Mouse (Mus musculus) adrenal gland, adult 2 months (tissue): ENCODE data around the gene Rnf222. TPM values are rescaled to one million over a fixed set of nuclear protein-coding genes. Genes with fewer than 3 reads are reported as not detected.
"Not testable (repeated sequence)": the region's sequence is repeated elsewhere in the genome, so short reads cannot be mapped to it uniquely, and the experiment has no call there.

Source experiments
- DNase-seq: peaks from one replicate; pipeline ENCODE4 v3.0.0; 2021
- polyA plus RNA-seq: library from polyadenylated mRNA; depleted of rRNA; stranded (reverse); fragments of >200 nt; gene quantifications from 2 replicates; pipeline ENCODE4 v1.2.3, GENCODE M21; 2012; rRNA removed
- total RNA-seq, 2 experiments: library from RNA; stranded (reverse); gene quantifications; 2 replicates each; pipeline ENCODE4 v1.2.3; 2021

Rnf222 gene
- total and polyA plus RNA-seq, 3 experiments = 0.09 to 0.39 TPM; not detected in 1

DNA sequence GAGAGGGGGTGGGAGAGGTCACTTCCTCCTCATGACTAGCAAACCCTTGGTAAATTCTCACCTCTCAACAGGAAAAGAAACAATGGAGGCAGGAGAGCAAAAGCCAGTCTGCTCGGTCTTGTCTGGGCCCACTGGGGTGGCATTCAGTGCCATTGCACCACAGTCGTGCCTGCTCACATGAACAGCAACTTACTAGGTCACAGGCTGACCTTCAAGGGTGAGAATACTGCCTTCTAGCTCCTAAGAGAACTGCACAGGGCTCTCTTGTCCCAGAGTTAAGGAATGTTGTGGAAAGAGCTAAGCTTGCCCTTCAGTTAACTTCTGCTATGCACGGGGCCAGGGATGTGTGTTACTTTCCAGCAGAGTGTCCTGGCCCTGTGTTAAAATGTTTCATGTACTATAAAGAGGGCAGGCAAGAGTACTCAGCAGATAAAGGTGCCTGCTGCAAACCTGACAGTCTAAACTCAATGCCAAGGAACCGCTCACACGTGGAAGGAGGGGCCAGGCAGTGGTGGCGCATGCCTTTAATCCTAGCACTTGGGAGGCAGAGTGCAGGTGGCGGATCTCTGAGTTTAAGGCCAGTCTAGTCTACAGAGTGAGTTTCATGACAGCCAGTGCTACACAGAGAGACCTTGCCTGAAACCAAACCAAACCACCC is 20.6 kb downstream of the Rnf222 start:
- DNase-seq = peak; percentile 16

DNA sequence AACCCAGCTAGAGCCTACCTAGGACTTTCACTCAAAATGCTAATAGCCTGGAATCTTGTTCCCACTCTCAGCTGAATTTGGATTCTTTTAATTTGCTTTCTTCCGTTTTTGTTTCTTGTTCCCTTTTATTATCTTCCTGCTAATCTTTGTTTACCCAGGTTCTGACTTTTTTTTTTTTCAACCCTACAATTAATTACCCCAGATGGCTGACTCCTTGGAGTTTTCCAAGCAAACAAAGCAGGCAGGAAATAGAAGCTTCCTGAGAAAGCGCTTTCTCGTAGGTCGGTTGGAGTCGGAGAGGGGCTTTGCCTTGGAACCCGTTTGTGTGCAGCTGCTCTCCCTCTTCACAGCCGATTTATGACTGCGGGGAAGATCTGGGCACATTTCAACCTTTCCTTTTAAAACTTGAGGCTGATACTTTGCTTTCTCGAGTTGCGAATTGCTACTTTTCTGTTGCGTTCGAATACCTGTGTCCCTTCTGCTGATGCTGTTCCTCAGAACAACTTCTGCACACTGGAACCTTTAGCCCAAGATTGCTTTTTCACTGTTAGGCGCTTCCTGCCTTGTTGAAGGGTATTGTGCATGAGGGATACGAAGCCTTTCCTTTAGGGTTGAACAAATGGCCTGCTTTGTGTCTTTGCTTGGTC is 23.3 kb downstream of the Rnf222 start:
- no peak for DNase-seq

DNA sequence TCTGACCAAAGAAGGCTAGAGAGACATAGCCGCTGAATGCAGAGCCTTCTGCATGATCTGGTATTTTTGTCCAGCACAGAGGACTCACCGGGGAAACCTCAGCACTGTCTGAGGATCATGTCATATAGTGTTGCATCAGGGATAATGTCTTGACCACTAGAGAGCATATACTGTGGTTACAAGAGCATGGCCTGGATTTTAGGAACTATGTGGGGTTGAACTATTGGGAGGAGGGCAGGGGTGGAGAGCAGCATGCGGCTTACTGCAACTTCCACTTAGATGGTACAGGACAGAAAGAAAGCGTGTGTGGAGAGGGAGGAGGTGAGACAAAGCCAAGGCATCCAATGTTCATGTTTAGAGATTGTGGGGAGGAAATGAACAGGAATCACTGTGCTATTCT is 26.2 kb downstream of the Rnf222 start:
- DNase-seq = no peak

DNA sequence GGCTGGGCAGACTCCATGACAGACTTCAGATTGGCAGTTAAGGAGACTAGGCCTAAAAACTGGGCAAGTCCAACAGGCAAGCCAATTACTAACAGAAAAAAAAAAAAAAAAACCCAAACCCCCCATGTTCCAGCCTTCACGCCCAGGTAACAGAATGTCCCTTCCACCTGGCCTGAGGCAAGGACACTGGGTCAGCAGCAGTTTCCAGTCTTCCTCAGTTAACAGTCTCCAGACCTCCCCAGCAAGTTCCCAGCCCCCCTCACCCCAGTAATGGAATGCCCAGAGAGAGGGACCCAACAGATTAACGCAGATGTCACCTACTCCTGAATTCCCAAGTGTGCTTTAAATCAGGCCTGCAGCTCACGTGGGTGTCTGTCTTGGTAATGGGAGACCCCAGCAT is 34.8 kb downstream of the Rnf222 start:
- no peak for DNase-seq

DNA sequence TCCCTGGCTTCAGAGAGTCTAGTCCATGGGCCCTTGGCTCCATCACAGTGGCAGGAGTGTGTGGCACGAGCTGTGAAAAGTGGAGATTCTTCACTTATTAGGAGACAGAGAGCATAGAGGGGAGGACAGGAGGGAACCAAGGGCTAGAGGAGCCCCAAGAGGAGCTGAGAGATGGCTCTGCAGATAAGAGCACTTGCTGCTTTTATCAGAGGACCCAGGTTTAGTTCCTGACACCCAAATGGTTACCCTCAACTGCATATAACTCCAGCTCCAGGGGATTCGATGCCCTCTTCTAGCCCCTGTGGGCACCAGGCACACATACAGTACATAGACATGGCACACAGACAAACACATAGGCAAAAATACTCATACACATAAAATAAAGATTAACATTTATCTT is 36.4 kb downstream of the Rnf222 start:
- no peak for DNase-seq

DNA sequence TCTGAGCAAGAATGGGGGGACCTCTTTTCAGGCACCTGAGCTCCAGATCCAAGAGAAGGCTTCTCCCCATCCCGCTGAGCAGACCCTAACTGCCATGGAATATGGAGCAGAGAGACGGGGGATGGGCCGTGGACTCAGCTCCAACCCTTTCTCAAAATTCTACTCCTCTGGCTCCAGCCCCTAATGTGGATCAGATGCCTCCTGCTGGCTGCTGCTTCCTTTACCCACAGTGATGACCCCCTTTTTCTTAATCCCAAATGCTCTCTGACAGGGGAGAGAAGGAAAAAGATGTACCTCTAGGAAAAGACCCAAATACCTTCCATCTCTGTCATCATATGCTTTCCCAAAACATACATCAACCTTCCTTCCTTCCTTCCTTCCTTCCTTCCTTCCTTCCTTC is 38.6 kb downstream of the Rnf222 start, which contains the start of gene Odf4:
Odf4 (minus strand) TSS at position 101 of the 400 bp plus-strand sequence.
- DNase-seq = no peak

DNA sequence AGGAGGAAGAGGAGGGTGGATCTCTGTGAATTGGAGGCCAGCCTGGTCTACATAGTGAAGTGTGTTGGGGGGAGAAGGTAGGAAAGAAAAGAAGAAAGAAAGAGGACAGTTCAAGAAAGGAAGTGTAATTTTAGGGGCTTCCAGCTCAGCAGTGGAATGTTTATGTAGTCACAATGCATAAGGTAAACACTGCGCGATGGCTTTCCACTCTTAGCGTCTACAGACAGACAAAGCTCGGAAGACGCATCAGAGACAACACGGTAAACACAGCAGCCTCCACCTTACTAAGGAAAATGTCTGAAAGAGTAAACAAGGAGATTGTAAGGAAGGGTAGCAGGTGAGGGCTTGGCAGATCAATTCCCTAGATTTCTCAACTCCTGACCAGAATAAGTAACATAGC is 41.6 kb downstream of the Rnf222 start:
- no peak for DNase-seq

DNA sequence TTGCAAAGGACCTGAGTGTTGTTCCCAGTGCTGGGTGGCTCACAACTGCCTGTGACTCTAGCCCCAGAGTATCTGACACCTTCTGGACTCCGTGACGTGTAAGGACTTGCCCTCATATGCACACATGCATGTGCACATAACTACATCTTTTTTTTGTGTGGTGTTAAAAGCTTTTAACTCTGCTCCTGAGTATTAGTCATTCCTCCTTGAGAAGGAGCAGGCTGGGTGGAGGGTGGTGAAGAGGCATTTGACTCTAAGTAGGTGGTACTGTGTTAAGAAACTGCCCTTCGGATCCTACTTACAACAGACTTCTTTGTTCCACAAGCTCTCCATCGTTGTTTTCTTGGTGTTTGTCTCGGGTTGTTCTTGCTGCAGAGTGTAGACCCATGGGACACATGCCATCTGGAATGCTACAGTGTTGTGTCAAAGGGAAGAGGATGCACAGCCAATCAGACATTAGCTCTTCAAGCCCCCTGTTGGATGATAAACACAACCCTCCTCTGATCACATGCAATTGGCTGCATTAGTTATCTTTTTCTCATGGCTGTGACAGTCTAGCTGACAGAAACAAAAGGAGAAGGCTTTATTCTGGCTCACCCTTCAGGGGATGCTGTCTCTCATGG is 45.6 kb downstream of the Rnf222 start:
- no peak for DNase-seq

DNA sequence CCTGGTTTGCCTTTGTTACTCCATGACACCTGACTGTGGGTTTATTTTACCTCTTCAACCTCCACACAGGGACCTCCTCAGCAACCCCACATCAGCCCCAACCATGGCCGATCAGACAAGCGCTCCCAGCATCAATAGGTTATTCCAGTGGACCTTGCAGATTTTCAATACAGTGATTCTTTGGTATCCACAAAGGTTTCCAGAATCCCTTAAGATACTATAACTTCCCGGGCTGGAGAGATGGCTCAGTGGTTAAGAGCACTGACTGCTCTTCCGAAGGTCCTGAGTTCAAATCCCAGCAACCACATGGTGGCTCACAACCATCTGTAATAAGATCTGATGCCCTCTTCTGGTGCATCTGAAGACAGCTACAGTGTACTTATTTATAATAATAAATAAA is 48.6 kb downstream of the Rnf222 start:
- not testable (repeated sequence) for DNase-seq

DNA sequence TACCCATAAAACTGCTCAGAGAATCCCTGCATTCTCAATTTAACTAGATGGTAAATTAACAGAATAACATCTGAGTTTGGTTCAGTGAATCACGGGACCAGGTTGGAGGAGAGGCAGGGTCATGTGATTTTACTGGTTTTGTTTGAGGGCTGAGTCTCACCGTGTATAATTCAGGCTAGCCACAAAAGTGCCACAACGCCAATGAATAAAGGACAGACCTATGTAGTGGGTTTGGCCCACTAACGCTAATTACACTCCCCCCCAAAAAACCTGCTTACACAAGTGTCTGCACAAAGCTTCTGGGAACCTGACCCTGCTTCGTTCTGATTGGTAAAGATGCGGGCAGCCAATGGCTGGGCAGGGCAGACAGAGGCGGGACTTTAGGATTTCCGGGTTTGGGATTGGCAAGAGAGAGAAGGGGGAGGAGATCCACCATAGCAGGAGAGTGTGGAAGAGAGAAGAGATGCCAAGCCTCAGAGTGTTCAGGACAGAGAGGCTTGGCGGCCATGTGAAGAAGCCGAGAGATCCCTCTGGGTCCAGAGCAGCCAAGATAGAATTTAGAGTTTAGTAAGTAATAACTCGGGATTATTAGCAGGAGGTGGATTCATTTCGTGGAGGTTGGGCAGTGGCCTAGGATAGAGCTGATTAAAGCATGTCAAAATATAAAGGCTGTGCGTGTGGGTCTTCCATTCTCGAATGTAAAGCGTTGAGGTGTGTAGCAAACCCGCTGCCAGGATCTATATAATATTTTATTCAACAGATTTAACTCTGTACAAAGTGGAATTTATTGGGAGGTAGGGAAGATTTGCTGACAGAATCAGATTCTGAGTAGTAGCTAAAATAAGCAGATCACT is 51.3 kb downstream of the Rnf222 start:
- DNase-seq = peak; percentile 93

DNA sequence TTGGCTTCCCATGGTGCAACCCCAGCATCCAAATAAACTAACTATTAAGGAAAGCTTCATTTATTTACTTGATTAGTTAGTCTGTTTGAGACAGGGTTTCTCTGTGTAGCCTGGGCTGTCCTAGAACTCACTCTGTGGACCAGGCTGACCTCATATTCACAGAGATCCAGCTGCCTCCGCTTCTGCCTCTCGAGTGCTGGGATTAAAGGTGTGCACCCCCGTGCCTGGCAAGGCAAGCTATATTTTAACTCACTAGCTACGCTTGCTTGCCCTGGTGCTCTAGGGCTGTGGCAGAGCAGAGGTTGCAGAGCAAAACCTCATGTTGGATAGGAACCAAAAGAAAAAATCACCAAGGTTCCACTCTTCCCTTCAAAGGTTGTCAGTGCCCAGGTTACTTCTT is 52.2 kb downstream of the Rnf222 start:
- no peak for DNase-seq

DNA sequence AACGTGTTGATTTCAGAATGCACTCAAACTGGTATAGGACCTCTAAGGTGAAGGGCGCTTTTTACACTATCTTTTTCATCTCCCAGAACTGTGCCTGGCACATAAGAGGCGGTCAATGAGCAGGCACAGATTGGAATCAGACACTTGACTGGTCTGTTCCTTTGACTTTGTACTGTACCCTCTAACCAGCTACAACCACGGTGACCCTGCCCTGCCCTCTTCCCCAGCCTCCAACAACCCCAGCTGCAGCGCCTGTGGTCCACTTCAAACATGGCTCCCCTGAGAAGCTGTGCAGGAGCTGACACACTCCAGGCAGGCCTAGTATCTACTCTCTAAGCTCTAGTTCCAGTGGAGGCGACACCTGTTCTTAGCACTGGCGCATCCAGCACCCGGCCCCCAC is 54.4 kb downstream of the Rnf222 start:
- DNase-seq = no peak

DNA sequence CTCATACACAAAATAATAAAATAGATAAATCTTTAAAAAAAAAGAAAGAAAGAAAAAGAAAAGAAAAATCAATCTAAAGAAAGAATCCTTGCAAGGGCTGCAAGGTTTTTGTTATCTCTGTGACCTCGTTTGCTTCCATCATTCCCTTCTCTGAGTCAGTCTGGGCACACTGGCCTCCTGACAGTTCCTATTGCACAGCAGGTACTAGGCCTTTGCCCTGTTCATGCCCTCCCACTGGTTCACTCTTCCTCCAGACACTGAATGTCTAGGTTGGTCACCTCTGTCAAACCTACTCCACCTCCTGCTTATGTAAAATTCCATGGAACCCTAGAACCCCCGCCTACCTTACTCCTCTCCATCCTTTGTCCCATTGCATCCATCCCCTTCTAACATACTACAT is 56.9 kb downstream of the Rnf222 start:
- DNase-seq = peak; percentile 54

Other genes starting within 250 kb of the Rnf222 start
- 10 to 100 TPM; 31.8 to 43.8 TPM for gene Myh10, start 197.0 kb upstream of the Rnf222 start, total RNA-seq
- 9.4 and 10.1 TPM in 2 replicates for gene Myh10, start 197.0 kb upstream of the Rnf222 start, polyA plus RNA-seq
- gene Ndel1, start 16.7 kb upstream of the Rnf222 start, total RNA-seq = 10 to 100 TPM; 60.6 to 98.0 TPM
- gene Ndel1, start 16.7 kb upstream of the Rnf222 start, polyA plus RNA-seq = 156 and 186 TPM in 2 replicates
- gene Rpl26, start 13.0 kb downstream of the Rnf222 start, total RNA-seq = 1,000 to 10,000 TPM; 1,114 to 1,327 TPM
- 146 and 179 TPM in 2 replicates for gene Rpl26, start 13.0 kb downstream of the Rnf222 start, polyA plus RNA-seq
- gene Odf4, start 38.5 kb downstream of the Rnf222 start, total RNA-seq = not detected
- gene Odf4, start 38.5 kb downstream of the Rnf222 start, polyA plus RNA-seq = not detected in 2 replicates
- gene Arhgef15, start 68.9 kb downstream of the Rnf222 start, total RNA-seq = 10 to 100 TPM; 15.2 to 21.6 TPM
- 133 and 183 TPM in 2 replicates for gene Arhgef15, start 68.9 kb downstream of the Rnf222 start, polyA plus RNA-seq
- 10 to 100 TPM; 40.4 to 45.9 TPM for gene Slc25a35, start 79.6 kb downstream of the Rnf222 start, total RNA-seq
- 61.3 and 78.3 TPM in 2 replicates for gene Slc25a35, start 79.6 kb downstream of the Rnf222 start, polyA plus RNA-seq
- gene Rangrf, start 86.6 kb downstream of the Rnf222 start, total RNA-seq = 10 to 100 TPM; 13.5 to 31.2 TPM
- gene Rangrf, start 86.6 kb downstream of the Rnf222 start, polyA plus RNA-seq = 16.9 and 17.8 TPM in 2 replicates
- 10 to 100 TPM; 23.7 to 28.6 TPM for gene Pfas, start 119.9 kb downstream of the Rnf222 start, total RNA-seq
- 14.5 and 16.7 TPM in 2 replicates for gene Pfas, start 119.9 kb downstream of the Rnf222 start, polyA plus RNA-seq
- 10 to 100 TPM; 21.8 to 26.6 TPM for gene Ctc1, start 127.4 kb downstream of the Rnf222 start, total RNA-seq
- 37.8 and 39.7 TPM in 2 replicates for gene Ctc1, start 127.4 kb downstream of the Rnf222 start, polyA plus RNA-seq
- gene Aurkb, start 157.1 kb downstream of the Rnf222 start, total RNA-seq = 1 to 10 TPM; 1.7 to 2.8 TPM
- 10.8 and 11.2 TPM in 2 replicates for gene Aurkb, start 157.1 kb downstream of the Rnf222 start, polyA plus RNA-seq
- 10 to 100 TPM; 21.3 to 26.4 TPM for gene Borcs6, start 171.2 kb downstream of the Rnf222 start, total RNA-seq
- gene Borcs6, start 171.2 kb downstream of the Rnf222 start, polyA plus RNA-seq = 38.9 and 41.4 TPM in 2 replicates
- 10 to 100 TPM in 1 of 2 experiments, 1 to 10 TPM in 1; 9.5 to 16.9 TPM for gene Tmem107, start 182.3 kb downstream of the Rnf222 start, total RNA-seq
- 46.6 and 49.1 TPM in 2 replicates for gene Tmem107, start 182.3 kb downstream of the Rnf222 start, polyA plus RNA-seq
- 100 to 1,000 TPM; 104 to 130 TPM for gene Vamp2, start 199.9 kb downstream of the Rnf222 start, total RNA-seq
- gene Vamp2, start 199.9 kb downstream of the Rnf222 start, polyA plus RNA-seq = 425 and 479 TPM in 2 replicates
- gene Per1, start 206.7 kb downstream of the Rnf222 start, total RNA-seq = 10 to 100 TPM; 55.0 to 75.9 TPM
- 41.3 and 76.1 TPM in 2 replicates for gene Per1, start 206.7 kb downstream of the Rnf222 start, polyA plus RNA-seq
- not detected for gene Hes7, start 231.9 kb downstream of the Rnf222 start, total RNA-seq
- 1.3 and 1.6 TPM in 2 replicates for gene Hes7, start 231.9 kb downstream of the Rnf222 start, polyA plus RNA-seq
- gene 9130213A22Rik, start 234.0 kb downstream of the Rnf222 start, total RNA-seq = under 1 TPM; 0.59 to 0.78 TPM
- 2.3 and 3.0 TPM in 2 replicates for gene 9130213A22Rik, start 234.0 kb downstream of the Rnf222 start, polyA plus RNA-seq
- 1 to 10 TPM in 1 of 2 experiments, under 1 TPM in 1; 0.79 to 1.0 TPM for gene Aloxe3, start 237.3 kb downstream of the Rnf222 start, total RNA-seq
- 1.4 and 2.5 TPM in 2 replicates for gene Aloxe3, start 237.3 kb downstream of the Rnf222 start, polyA plus RNA-seq